Mouse (Mus musculus): ENCODE results near the gene Cckar.

DNA sequence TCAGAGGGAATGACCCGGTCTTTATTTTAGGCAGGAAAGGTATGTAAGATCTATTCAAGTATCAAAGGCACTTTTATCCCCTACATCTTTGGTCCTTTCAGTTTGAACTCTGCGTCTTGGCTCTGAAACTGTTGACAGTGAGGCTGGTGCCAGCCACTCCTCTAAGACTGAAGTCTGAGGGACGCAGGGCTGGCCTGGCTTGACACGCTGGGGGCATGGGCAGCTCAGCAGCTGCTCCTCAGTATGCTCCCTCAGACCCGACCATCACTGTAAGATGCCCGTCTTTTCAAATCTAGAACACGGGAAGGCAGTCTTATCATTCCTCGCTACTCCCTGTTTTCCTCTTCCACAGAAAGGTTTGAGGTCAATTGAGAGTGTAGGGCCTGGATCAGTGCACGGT lies 9.7 kb downstream of the Cckar start:
- TF ChIP-seq POLR2A (IDR thresholded peaks at IDR 0.05; ENCODE audit: insufficient read depth, low read depth, low read length) (no peak), CTCF (IDR thresholded peaks at IDR 0.05) (no peak), EP300 (IDR thresholded peaks at IDR 0.05; ENCODE audit: insufficient read depth, low read depth, low read length) (no peak)
